Mouse (Mus musculus): ENCODE measurements around the gene Map2k1. TPM values are rescaled to one million over a fixed set of nuclear protein-coding genes. Genes with fewer than 3 reads are reported as not detected.

Gene Map2k1
- polyA plus RNA-seq, 1 experiment from 2014 or later: 74.4 TPM

DNA sequence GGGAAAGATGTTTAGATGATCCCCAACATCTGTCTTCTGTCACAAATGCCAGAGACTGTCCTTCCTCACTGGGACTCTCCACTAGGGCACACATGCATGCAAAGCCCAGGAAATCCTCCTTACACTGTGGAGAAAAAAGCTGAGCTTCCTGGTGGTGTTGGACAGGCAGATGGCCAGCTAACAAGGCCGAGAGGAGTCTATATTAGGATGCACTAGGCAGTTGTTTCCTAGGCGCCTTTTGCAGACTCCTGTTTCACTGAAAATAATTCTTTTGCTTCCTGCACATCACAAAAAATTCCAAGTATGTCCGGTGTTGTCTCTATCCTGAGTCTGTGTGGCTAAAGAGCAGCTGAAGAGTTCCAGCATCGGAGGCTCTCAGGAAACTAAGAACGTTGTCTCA lies 22.3 kb downstream of the Map2k1 start:
- 0 out of 2 replicates have a peak overlapping the region, but pooled peaks have one; percentile 41 for H3K27ac ChIP-seq (replicated peaks; ENCODE audit: low read depth, low read length)
- 47% methylated on average over 5 of the region's 5 CpGs for WGBS
- H3K4me3 ChIP-seq (ENCODE audit: low read depth, low read length): no peak overlapping the region
- peaks cover 3% of the 10 kb centered on the region; the same call in 1 of the 2 replicates for H3K4me1 ChIP-seq (ENCODE audit: control insufficient read depth, insufficient read depth, low read length)
- DNase-seq (ENCODE audit: low spot score) (no peak), ATAC-seq (replicated peaks; ENCODE audit: insufficient number of reproducible peaks, low FRiP score, low TSS enrichment, low read depth) (no peak)
- no peaks in the 10 kb centered on the region for H3K9me3 ChIP-seq (replicated peaks; ENCODE audit: control insufficient read depth, low read length)
- no peaks in the 10 kb centered on the region for H3K27me3 ChIP-seq (ENCODE audit: control insufficient read depth, insufficient read depth, low read length)
- H3K4me2 ChIP-seq (ENCODE audit: low read depth, low read length): no peak overlapping the region
- no peaks in the 10 kb centered on the region for H3K36me3 ChIP-seq (replicated peaks; ENCODE audit: control insufficient read depth, insufficient read depth, low read depth, low read length)
- no peak overlapping the region for H3K9ac ChIP-seq (replicated peaks; ENCODE audit: low read length)

DNA sequence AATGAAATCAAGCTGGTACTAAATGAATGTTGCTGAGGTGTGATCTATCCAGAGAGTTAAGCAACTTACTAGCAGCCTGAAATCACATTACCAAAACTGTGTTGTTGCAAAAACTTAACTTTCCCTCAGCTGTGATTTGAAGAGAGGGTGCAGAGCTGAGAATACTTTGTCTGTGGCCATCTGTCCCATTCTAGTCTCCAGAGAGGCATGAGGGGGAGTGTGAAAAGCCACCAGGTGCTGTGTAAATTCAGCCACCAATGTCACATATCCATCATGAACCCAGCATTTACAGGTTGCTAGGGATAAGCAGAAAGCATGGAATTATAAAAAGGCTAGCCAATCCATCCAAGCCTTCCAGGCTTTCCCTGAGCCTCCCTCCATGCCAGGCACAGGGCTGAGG lies 24.5 kb downstream of the Map2k1 start:
- ATAC-seq (replicated peaks; ENCODE audit: insufficient number of reproducible peaks, low FRiP score, low TSS enrichment, low read depth) (no peak), DNase-seq (ENCODE audit: low spot score) (no peak)
- Histone ChIP-seq H3K4me3 (ENCODE audit: low read depth, low read length) (no peak overlapping the region), H3K27ac (replicated peaks; ENCODE audit: low read depth, low read length) (no peak overlapping the region), H3K36me3 (replicated peaks; ENCODE audit: control insufficient read depth, insufficient read depth, low read depth, low read length) (no peaks in the 10 kb centered on the region), H3K4me1 (ENCODE audit: control insufficient read depth, insufficient read depth, low read length) (peaks cover 3% of the 10 kb centered on the region; the same call in 1 of the 2 replicates), H3K9me3 (replicated peaks; ENCODE audit: control insufficient read depth, low read length) (no peaks in the 10 kb centered on the region), H3K9ac (replicated peaks; ENCODE audit: low read length) (no peak overlapping the region), H3K4me2 (ENCODE audit: low read depth, low read length) (no peak overlapping the region), H3K27me3 (ENCODE audit: control insufficient read depth, insufficient read depth, low read length) (no peaks in the 10 kb centered on the region)

- DNase-seq (ENCODE audit: low spot score) (no peak), ATAC-seq (replicated peaks; ENCODE audit: insufficient number of reproducible peaks, low FRiP score, low TSS enrichment, low read depth) (no peak)
- H3K4me1 ChIP-seq (ENCODE audit: control insufficient read depth, insufficient read depth, low read length): peaks cover 3% of the 10 kb centered on the region; the same call in 1 of the 2 replicates
- no peak overlapping the region for H3K4me2 ChIP-seq (ENCODE audit: low read depth, low read length)
- whole genome bisulfite sequencing: 85% methylated on average over 12 of the region's 12 CpGs
- H3K36me3 ChIP-seq (replicated peaks; ENCODE audit: control insufficient read depth, insufficient read depth, low read depth, low read length): no peaks in the 10 kb centered on the region
- no peak overlapping the region for H3K9ac ChIP-seq (replicated peaks; ENCODE audit: low read length)
- H3K27ac ChIP-seq (replicated peaks; ENCODE audit: low read depth, low read length): no peak overlapping the region
- no peak overlapping the region for H3K4me3 ChIP-seq (ENCODE audit: low read depth, low read length)
- H3K9me3 ChIP-seq (replicated peaks; ENCODE audit: control insufficient read depth, low read length): no peaks in the 10 kb centered on the region
- H3K27me3 ChIP-seq (ENCODE audit: control insufficient read depth, insufficient read depth, low read length): no peaks in the 10 kb centered on the region
These were observed 25.7 kb downstream of the Map2k1 start for GRCm38 (mm10) chr9:64227736-64228135.

- H3K4me1 ChIP-seq (ENCODE audit: control insufficient read depth, insufficient read depth, low read length): no peaks in the 10 kb centered on the region
- no peak for DNase-seq (ENCODE audit: low spot score)
- no peak overlapping the region for H3K4me3 ChIP-seq (ENCODE audit: low read depth, low read length)
- H3K27ac ChIP-seq (replicated peaks; ENCODE audit: low read depth, low read length): no peak overlapping the region
- no peak overlapping the region for H3K4me2 ChIP-seq (ENCODE audit: low read depth, low read length)
- no peak for ATAC-seq (replicated peaks; ENCODE audit: insufficient number of reproducible peaks, low FRiP score, low TSS enrichment, low read depth)
- H3K9me3 ChIP-seq (replicated peaks; ENCODE audit: control insufficient read depth, low read length): no peaks in the 10 kb centered on the region
- no peaks in the 10 kb centered on the region for H3K27me3 ChIP-seq (ENCODE audit: control insufficient read depth, insufficient read depth, low read length)
- H3K36me3 ChIP-seq (replicated peaks; ENCODE audit: control insufficient read depth, insufficient read depth, low read depth, low read length): no peaks in the 10 kb centered on the region
- no peak overlapping the region for H3K9ac ChIP-seq (replicated peaks; ENCODE audit: low read length)
These were observed 27.6 kb downstream of the Map2k1 start for GRCm38 (mm10) chr9:64225805-64226204.

DNA sequence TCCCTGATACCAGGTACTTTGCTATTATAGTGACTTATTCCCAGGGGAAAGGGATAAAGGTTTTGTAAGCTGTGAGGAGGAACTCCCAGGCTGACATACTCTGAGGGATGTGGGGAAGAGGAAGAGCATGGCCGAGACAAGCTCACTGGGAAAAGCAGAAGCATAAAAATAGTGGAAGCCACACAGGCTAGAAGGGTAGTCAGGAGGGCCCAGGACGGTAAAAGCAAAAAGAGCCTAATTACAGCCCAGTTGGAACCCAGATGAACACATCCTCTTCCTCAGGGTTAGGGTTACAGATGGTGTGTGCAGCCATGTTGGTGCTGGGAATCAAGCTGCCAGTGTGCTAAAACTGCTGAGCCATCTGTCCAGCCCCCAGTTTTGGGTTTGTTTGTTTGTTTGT lies 31.3 kb downstream of the Map2k1 start:
- Histone ChIP-seq H3K4me3 (ENCODE audit: low read depth, low read length) (no peak overlapping the region), H3K36me3 (replicated peaks; ENCODE audit: control insufficient read depth, insufficient read depth, low read depth, low read length) (no peaks in the 10 kb centered on the region), H3K4me1 (ENCODE audit: control insufficient read depth, insufficient read depth, low read length) (no peaks in the 10 kb centered on the region), H3K9ac (replicated peaks; ENCODE audit: low read length) (no peak overlapping the region), H3K27ac (replicated peaks; ENCODE audit: low read depth, low read length) (no peak overlapping the region), H3K27me3 (ENCODE audit: control insufficient read depth, insufficient read depth, low read length) (no peaks in the 10 kb centered on the region), H3K9me3 (replicated peaks; ENCODE audit: control insufficient read depth, low read length) (no peaks in the 10 kb centered on the region), H3K4me2 (ENCODE audit: low read depth, low read length) (no peak overlapping the region)
- DNase-seq (ENCODE audit: low spot score) (no peak), ATAC-seq (replicated peaks; ENCODE audit: insufficient number of reproducible peaks, low FRiP score, low TSS enrichment, low read depth) (no peak)
- WGBS: 68% methylated on average over 2 of the region's 2 CpGs

GRCm38 (mm10) chr9:64221480-64221879 lies 32.0 kb downstream of the Map2k1 start:
- Histone ChIP-seq H3K4me3 (ENCODE audit: low read depth, low read length) (no peak overlapping the region), H3K9ac (replicated peaks; ENCODE audit: low read length) (no peak overlapping the region), H3K27ac (replicated peaks; ENCODE audit: low read depth, low read length) (no peak overlapping the region), H3K4me2 (ENCODE audit: low read depth, low read length) (no peak overlapping the region), H3K27me3 (ENCODE audit: control insufficient read depth, insufficient read depth, low read length) (no peaks in the 10 kb centered on the region), H3K9me3 (replicated peaks; ENCODE audit: control insufficient read depth, low read length) (no peaks in the 10 kb centered on the region), H3K36me3 (replicated peaks; ENCODE audit: control insufficient read depth, insufficient read depth, low read depth, low read length) (no peaks in the 10 kb centered on the region), H3K4me1 (ENCODE audit: control insufficient read depth, insufficient read depth, low read length) (no peaks in the 10 kb centered on the region)
- ATAC-seq (replicated peaks; ENCODE audit: insufficient number of reproducible peaks, low FRiP score, low TSS enrichment, low read depth) (no peak), DNase-seq (ENCODE audit: low spot score) (no peak)
- WGBS: 93% methylated on average over 4 of the region's 4 CpGs

DNA sequence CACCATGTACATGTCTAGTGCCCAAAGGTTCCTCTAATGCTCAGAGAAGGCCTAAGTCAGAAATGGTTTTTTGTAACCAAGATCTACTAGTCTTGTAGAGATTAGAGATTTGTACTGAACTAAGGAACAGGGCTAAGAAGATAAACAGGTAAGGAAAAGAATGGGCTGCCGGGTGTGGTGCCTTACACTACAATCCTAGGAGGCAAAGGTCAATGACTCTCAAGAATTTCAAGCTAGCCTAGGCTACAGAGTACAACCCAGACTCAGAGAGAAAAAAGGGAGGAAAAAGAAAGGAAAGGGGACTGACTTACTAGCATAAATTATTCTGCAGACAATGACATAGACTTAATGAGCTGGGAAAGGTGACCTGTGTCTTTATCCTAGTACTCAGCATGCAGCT lies 32.8 kb downstream of the Map2k1 start:
- Histone ChIP-seq H3K4me2 (ENCODE audit: low read depth, low read length) (no peak overlapping the region), H3K9ac (replicated peaks; ENCODE audit: low read length) (no peak overlapping the region), H3K4me1 (ENCODE audit: control insufficient read depth, insufficient read depth, low read length) (no peaks in the 10 kb centered on the region), H3K27me3 (ENCODE audit: control insufficient read depth, insufficient read depth, low read length) (no peaks in the 10 kb centered on the region), H3K36me3 (replicated peaks; ENCODE audit: control insufficient read depth, insufficient read depth, low read depth, low read length) (no peaks in the 10 kb centered on the region), H3K27ac (replicated peaks; ENCODE audit: low read depth, low read length) (no peak overlapping the region), H3K4me3 (ENCODE audit: low read depth, low read length) (no peak overlapping the region), H3K9me3 (replicated peaks; ENCODE audit: control insufficient read depth, low read length) (no peaks in the 10 kb centered on the region)
- DNase-seq (ENCODE audit: low spot score): no peak
- no peak for ATAC-seq (replicated peaks; ENCODE audit: insufficient number of reproducible peaks, low FRiP score, low TSS enrichment, low read depth)
- WGBS: 71% methylated on average over 1 of the region's 1 CpGs

- no peak overlapping the region for H3K4me3 ChIP-seq (ENCODE audit: low read depth, low read length)
- ATAC-seq (replicated peaks; ENCODE audit: insufficient number of reproducible peaks, low FRiP score, low TSS enrichment, low read depth) (no peak), DNase-seq (ENCODE audit: low spot score) (peak; percentile 57)
- no peaks in the 10 kb centered on the region for H3K27me3 ChIP-seq (ENCODE audit: control insufficient read depth, insufficient read depth, low read length)
- no peak overlapping the region for H3K4me2 ChIP-seq (ENCODE audit: low read depth, low read length)
- no peaks in the 10 kb centered on the region for H3K36me3 ChIP-seq (replicated peaks; ENCODE audit: control insufficient read depth, insufficient read depth, low read depth, low read length)
- 68% methylated on average over 10 of the region's 10 CpGs for whole genome bisulfite sequencing
- H3K9me3 ChIP-seq (replicated peaks; ENCODE audit: control insufficient read depth, low read length): no peaks in the 10 kb centered on the region
- H3K27ac ChIP-seq (replicated peaks; ENCODE audit: low read depth, low read length): no peak overlapping the region
- no peak overlapping the region for H3K9ac ChIP-seq (replicated peaks; ENCODE audit: low read length)
- H3K4me1 ChIP-seq (ENCODE audit: control insufficient read depth, insufficient read depth, low read length): no peaks in the 10 kb centered on the region
These were observed 33.5 kb downstream of the Map2k1 start for GRCm38 (mm10) chr9:64219772-64220420.

Data from embryonic facial prominence, embryonic 11.5 days (tissue).